Mouse (Mus musculus) kidney, embryonic 16.5 days (tissue): Measurements from ENCODE around the gene Plekha6. TPM values are rescaled to one million over a fixed set of nuclear protein-coding genes. Genes with fewer than 3 reads are reported as not detected.

Experiments
- ATAC-seq: fragments of 200-750 bp; cut with Nextera tagmentation; 2 replicates; pipeline ENCODE4 v1.8.0; 2017; ENCODE audit warnings: moderate TSS enrichment; ENCODE audit not compliant: low FRiP score, low TSS enrichment
- H3K27ac ChIP-seq: fragments of 300-500 bp; sonication (generic); 2 replicates; pipeline ENCODE4 v1.5.1; 2014; ENCODE audit warnings: low read length
- H3K27me3 ChIP-seq: fragments of 300-500 bp; sonication (generic); 2 replicates; pipeline ENCODE4 v1.6.1; 2014; ENCODE audit warnings: low read length, control low read depth, mixed read lengths; ENCODE audit not compliant: insufficient read depth
- H3K36me3 ChIP-seq: fragments of 300-500 bp; sonication (generic); 2 replicates; pipeline ENCODE4 v1.6.1; 2014; ENCODE audit warnings: low read length, control low read depth, mixed read lengths; ENCODE audit not compliant: insufficient read depth
- H3K4me1 ChIP-seq: fragments of 300-500 bp; sonication (generic); 2 replicates; pipeline ENCODE4 v1.6.1; 2014; ENCODE audit warnings: low read length, control low read depth, mixed read lengths; ENCODE audit not compliant: insufficient read depth
- H3K4me2 ChIP-seq: fragments of 300-500 bp; sonication (generic); replicated peaks from 2 replicates; pipeline ENCODE4 v1.6.1; 2014; ENCODE audit warnings: low read depth, low read length
- H3K4me3 ChIP-seq: fragments of 300-500 bp; sonication (generic); 2 replicates; pipeline ENCODE4 v1.5.1; 2014; ENCODE audit warnings: mild to moderate bottlenecking, low read length
- H3K9ac ChIP-seq: fragments of 300-500 bp; sonication (generic); replicated peaks from 2 replicates; pipeline ENCODE4 v1.6.1; 2014; ENCODE audit warnings: low read length
- H3K9me3 ChIP-seq: fragments of 300-500 bp; sonication (generic); 2 replicates; pipeline ENCODE4 v1.6.1; 2016; ENCODE audit warnings: low read length, control low read depth
- WGBS: fragments of 180-500 bp; shearing (Covaris S2); extraction: QIAGEN DNeasy Blood & Tissue Kit; methylation state at CpG from one replicate; pipeline ENCODE4 v1.1.7; 2014; 5-methylcytosine and 5-hydroxymethylcytosine counted together
- polyA plus RNA-seq: library from polyadenylated mRNA; unstranded; fragments of >200 nt; fragmentation: Nextera tagmentation; extraction: Ambion mirVana; gene quantifications from 2 replicates; pipeline ENCODE4 v1.2.1, GENCODE M21; 2015

The Plekha6 gene
- polyA plus RNA-seq, 1 experiment from 2014 or later: 9.7 TPM

GRCm38 (mm10) chr1:133347693-133348520 lies 183.9 kb downstream of the Plekha6 start:
- 59% methylated on average over 11 of the region's 11 CpGs for WGBS
- Histone ChIP-seq H3K4me1 (peaks cover 4% of the 10 kb centered on the region; the same call in 1 of the 2 replicates), H3K4me2 (no peak overlapping the region), H3K4me3 (no peak overlapping the region), H3K36me3 (no peaks in the 10 kb centered on the region), H3K27ac (no peak overlapping the region), H3K27me3 (no peaks in the 10 kb centered on the region), H3K9ac (no peak overlapping the region), H3K9me3 (no peaks in the 10 kb centered on the region)
- ATAC-seq: no peak

GRCm38 (mm10) chr1:133350210-133350609 lies 186.2 kb downstream of the Plekha6 start, which contains the start of gene Ren1:
Gene Ren1, plus strand, starts transcription at chr1:133350510.
- Histone ChIP-seq H3K9me3 (no peaks in the 10 kb centered on the region), H3K27ac (no peak within 1 kb of the TSS), H3K4me3 (no peak within 1 kb of the TSS), H3K9ac (no peak within 1 kb of the TSS), H3K36me3 (no peaks in the 10 kb centered on the region), H3K4me2 (no peak within 1 kb of the TSS), H3K27me3 (no peaks in the 10 kb centered on the region), H3K4me1 (peaks cover 4% of the 10 kb centered on the region; the same call in 1 of the 2 replicates)
- 88% methylated on average over 1 of the region's 1 CpGs for whole genome bisulfite sequencing
- no peak for ATAC-seq

- no peak overlapping the region for H3K27ac ChIP-seq
- H3K4me2 ChIP-seq: no peak overlapping the region
- H3K36me3 ChIP-seq: no peaks in the 10 kb centered on the region
- no peak overlapping the region for H3K9ac ChIP-seq
- no peak overlapping the region for H3K4me3 ChIP-seq
- ATAC-seq: no peak
- H3K9me3 ChIP-seq: no peaks in the 10 kb centered on the region
- 0 out of 2 replicates have a peak, but pooled peaks cover 2% of the 10 kb centered on the region for H3K27me3 ChIP-seq
- WGBS: 30% methylated on average over 9 of the region's 9 CpGs
- peaks cover 9% of the 10 kb centered on the region; the same call in 1 of the 2 replicates for H3K4me1 ChIP-seq
These were observed 187.8 kb downstream of the Plekha6 start for GRCm38 (mm10) chr1:133351762-133352161.

Other genes with a start within 250 kb of the Plekha6 start
- gene Mdm4, start 133.6 kb upstream of the Plekha6 start, polyA plus RNA-seq: 27.2 and 29.0 TPM in 2 replicates
- gene Pik3c2b, start 118.5 kb upstream of the Plekha6 start, polyA plus RNA-seq: 5.1 and 5.8 TPM in 2 replicates
- 45.7 and 47.7 TPM in 2 replicates for gene Ppp1r15b, start 33.1 kb upstream of the Plekha6 start, polyA plus RNA-seq
- gene Golt1a, start 145.6 kb downstream of the Plekha6 start, polyA plus RNA-seq: 7.9 and 8.0 TPM in 2 replicates
- gene Kiss1, start 157.7 kb downstream of the Plekha6 start, polyA plus RNA-seq: not detected in 2 replicates
- gene Ren1, start 186.3 kb downstream of the Plekha6 start, polyA plus RNA-seq: 412 and 490 TPM in 2 replicates
- gene Etnk2, start 199.4 kb downstream of the Plekha6 start, polyA plus RNA-seq: 3.9 and 4.9 TPM in 2 replicates